Mouse (Mus musculus): ENCODE measurements around the gene Lgi4.

- TF ChIP-seq CTCF (IDR thresholded peaks at IDR 0.05; ENCODE audit: low read depth, low read length) (no peak), POLR2A (IDR thresholded peaks at IDR 0.05; ENCODE audit: extremely low read depth, insufficient read depth, low read length) (no peak)
Observed at GRCm38 (mm10) chr7:31116721-31117145, 57.6 kb downstream of the Lgi4 start.
